Mouse (Mus musculus) myocyte (in vitro differentiated cells): ENCODE results near the gene Daxx. TPM values are rescaled to one million over a fixed set of nuclear protein-coding genes. Genes with fewer than 3 reads are reported as not detected.

Experiments
- H3K27me3 ChIP-seq: one replicate; pipeline ENCODE4 v1.6.1; 2011; ENCODE audit not compliant: control insufficient read depth, insufficient read depth, insufficient read length
- H3K36me3 ChIP-seq: one replicate; pipeline ENCODE4 v1.6.1; 2011; ENCODE audit not compliant: control insufficient read depth, insufficient read depth
- H3K4me2 ChIP-seq: one replicate; pipeline ENCODE4 v1.6.1; 2011; ENCODE audit warnings: low read depth, control low read depth
- H3K4me3 ChIP-seq: one replicate; pipeline ENCODE4 v1.5.1; 2011; ENCODE audit warnings: mild to moderate bottlenecking, control low read depth, moderate library complexity
- H3K79me2 ChIP-seq: one replicate; pipeline ENCODE4 v1.6.1; 2011; ENCODE audit not compliant: control insufficient read depth, insufficient read depth
- H3ac ChIP-seq: one replicate; pipeline ENCODE4 v1.6.1; 2011; ENCODE audit not compliant: control insufficient read depth, insufficient read length
- CEBPB ChIP-seq: IDR thresholded peaks from 2 replicates; pipeline ENCODE4 v1.6.1; 2011; ENCODE audit warnings: mild to moderate bottlenecking, moderate library complexity; ENCODE audit not compliant: poor library complexity, insufficient read depth, severe bottlenecking
- E2F4 ChIP-seq: IDR thresholded peaks from one replicate; pipeline ENCODE4 v1.6.1; 2011; ENCODE audit warnings: mild to moderate bottlenecking, control low read depth, moderate library complexity; ENCODE audit not compliant: insufficient read depth
- MAX ChIP-seq: IDR thresholded peaks from one replicate; pipeline ENCODE4 v1.6.1; 2011; ENCODE audit warnings: low read depth, mild to moderate bottlenecking, control low read depth
- MYOD1 ChIP-seq, 3 experiments: IDR thresholded peaks; one replicate each; pipeline ENCODE4 v1.6.1; 2011; ENCODE audit warnings: control low read depth in 2 of 3, low read depth in 2 of 3, mild to moderate bottlenecking in 2 of 3, moderate library complexity in 1 of 3; ENCODE audit not compliant: insufficient read length in 2 of 3, control insufficient read depth in 1 of 3
- MYOG ChIP-seq, 3 experiments: IDR thresholded peaks; one replicate each; pipeline ENCODE4 v1.6.1; 2011; ENCODE audit warnings: control low read depth in 2 of 3, low read depth in 2 of 3, mild to moderate bottlenecking in 2 of 3; ENCODE audit not compliant: insufficient read length in 2 of 3, control insufficient read depth in 1 of 3, insufficient read depth in 1 of 3
- POLR2A ChIP-seq: IDR thresholded peaks from one replicate; pipeline ENCODE4 v1.6.1; 2011; ENCODE audit warnings: low read depth, mild to moderate bottlenecking, control low read depth, moderate library complexity; ENCODE audit not compliant: insufficient read length
- POLR2AphosphoS2 ChIP-seq: IDR thresholded peaks from one replicate; pipeline ENCODE4 v1.6.1; 2011; ENCODE audit warnings: low read depth, control low read depth; ENCODE audit not compliant: insufficient read length
- REST ChIP-seq: IDR thresholded peaks from one replicate; pipeline ENCODE4 v1.6.1; 2011; ENCODE audit warnings: mild to moderate bottlenecking, control low read depth, moderate library complexity; ENCODE audit not compliant: insufficient read depth, insufficient read length
- SRF ChIP-seq: IDR thresholded peaks from one replicate; pipeline ENCODE4 v1.6.1; 2011; ENCODE audit warnings: low read depth; ENCODE audit not compliant: control insufficient read depth, insufficient read length
- TCF12 ChIP-seq: IDR thresholded peaks from one replicate; pipeline ENCODE4 v1.6.1; 2011; ENCODE audit warnings: mild to moderate bottlenecking, control low read depth; ENCODE audit not compliant: poor library complexity, insufficient read depth, severe bottlenecking
- TCF3 ChIP-seq: IDR thresholded peaks from one replicate; pipeline ENCODE4 v1.6.1; 2011; ENCODE audit warnings: low read depth, control low read depth; ENCODE audit not compliant: insufficient read length
- USF1 ChIP-seq: IDR thresholded peaks from one replicate; pipeline ENCODE4 v1.6.1; 2011; ENCODE audit warnings: low read depth, mild to moderate bottlenecking, control low read depth, moderate library complexity
- polyA plus RNA-seq: library from polyadenylated mRNA; unstranded; fragments of >200 nt; fragmentation: generic; extraction: Trizol; gene quantifications from one replicate; pipeline ENCODE4 v1.2.1, GENCODE M21; 2012; ENCODE audit warnings: missing spikeins

Gene Daxx
- polyA plus RNA-seq, 1 experiment = 16.9 TPM

GRCm38 (mm10) chr17:33911813-33912414, 2.7 kb downstream of the Daxx start:
- no peak overlapping the region for H3ac ChIP-seq
- H3K79me2 ChIP-seq = peaks cover 15% of the 10 kb centered on the region
- H3K4me2 ChIP-seq = no peak overlapping the region
- no peak overlapping the region for H3K4me3 ChIP-seq
- H3K36me3 ChIP-seq = peaks cover 11% of the 10 kb centered on the region
- no peaks in the 10 kb centered on the region for H3K27me3 ChIP-seq
- TF ChIP-seq POLR2AphosphoS2 (no peak), E2F4 (no peak), USF1 (no peak), MYOD1 (IDR thresholded peaks at IDR 0.05; ENCODE audit: control insufficient read depth in 1 of 3, insufficient read length in 2 of 3, low read depth in 2 of 3) (no peak), TCF3 (no peak), REST (no peak), MAX (no peak), TCF12 (no peak), POLR2A (no peak), MYOG (IDR thresholded peaks at IDR 0.05; ENCODE audit: control insufficient read depth in 1 of 3, insufficient read depth in 1 of 3, insufficient read length in 2 of 3, low read depth in 2 of 3) (no peak), SRF (no peak), CEBPB (no peak)

DNA sequence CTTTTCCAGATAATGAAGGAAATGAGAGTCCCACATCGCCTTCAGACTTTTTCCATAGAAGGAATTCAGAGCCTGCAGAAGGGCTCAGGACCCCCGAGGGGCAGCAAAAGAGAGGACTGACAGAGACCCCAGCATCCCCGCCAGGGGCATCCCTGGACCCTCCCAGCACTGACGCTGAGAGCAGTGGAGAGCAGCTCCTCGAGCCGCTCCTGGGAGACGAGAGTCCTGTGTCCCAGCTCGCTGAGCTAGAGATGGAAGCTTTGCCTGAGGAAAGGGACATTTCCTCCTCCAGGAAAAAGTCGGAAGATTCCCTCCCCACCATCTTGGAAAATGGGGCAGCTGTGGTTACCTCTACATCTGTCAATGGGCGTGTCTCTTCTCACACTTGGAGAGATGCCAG, 4.0 kb downstream of the Daxx start:
- Histone ChIP-seq H3K4me3 (no peak overlapping the region), H3K4me2 (no peak overlapping the region), H3K27me3 (no peaks in the 10 kb centered on the region), H3K36me3 (peaks cover 11% of the 10 kb centered on the region), H3K79me2 (peaks cover 16% of the 10 kb centered on the region), H3ac (no peak overlapping the region)
- TF ChIP-seq USF1 (no peak), E2F4 (no peak), TCF12 (no peak), REST (no peak), MYOG (IDR thresholded peaks at IDR 0.05; ENCODE audit: control insufficient read depth in 1 of 3, insufficient read depth in 1 of 3, insufficient read length in 2 of 3, low read depth in 2 of 3) (no peak), MAX (no peak), POLR2AphosphoS2 (no peak), MYOD1 (IDR thresholded peaks at IDR 0.05; ENCODE audit: control insufficient read depth in 1 of 3, insufficient read length in 2 of 3, low read depth in 2 of 3) (no peak), CEBPB (no peak), SRF (no peak)

GRCm38 (mm10) chr17:33913905-33914304, 4.7 kb downstream of the Daxx start:
- no peak overlapping the region for H3K4me2 ChIP-seq
- no peak overlapping the region for H3ac ChIP-seq
- peaks cover 16% of the 10 kb centered on the region for H3K79me2 ChIP-seq
- no peak overlapping the region for H3K4me3 ChIP-seq
- TF ChIP-seq POLR2AphosphoS2 = no peak
- TF ChIP-seq MAX = no peak
- TF ChIP-seq USF1 = no peak
- no peak for TF ChIP-seq MYOD1 (IDR thresholded peaks at IDR 0.05; ENCODE audit: control insufficient read depth in 1 of 3, insufficient read length in 2 of 3, low read depth in 2 of 3)
- TF ChIP-seq TCF3 = no peak
- H3K36me3 ChIP-seq = peaks cover 11% of the 10 kb centered on the region
- H3K27me3 ChIP-seq = no peaks in the 10 kb centered on the region

DNA sequence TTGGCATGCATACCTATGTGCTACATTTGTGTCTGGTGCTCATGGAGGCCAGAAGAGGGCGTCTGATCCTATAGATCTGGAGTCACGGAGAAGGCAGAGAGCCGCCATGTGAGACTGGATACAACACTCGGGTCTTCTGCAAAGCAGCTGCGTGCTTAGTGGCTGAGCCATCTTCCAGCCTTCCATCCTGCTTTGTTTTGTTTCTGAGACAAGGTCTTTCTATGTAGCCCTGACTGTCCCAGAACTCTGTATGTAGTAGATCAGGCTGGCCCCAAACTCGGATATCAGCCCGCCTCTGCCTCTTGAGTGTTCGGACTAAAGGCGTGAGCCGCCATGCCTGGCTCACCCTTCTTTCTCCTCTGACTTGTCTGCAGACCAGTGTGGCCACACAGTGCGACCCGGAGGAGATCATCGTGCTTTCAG, 5.8 kb downstream of the Daxx start:
- peaks cover 14% of the 10 kb centered on the region for H3K79me2 ChIP-seq
- H3K4me3 ChIP-seq = peak overlapping the region; percentile 41
- peaks cover 11% of the 10 kb centered on the region for H3K36me3 ChIP-seq
- no peak for TF ChIP-seq REST
- no peak for TF ChIP-seq MAX
- no peak for TF ChIP-seq POLR2AphosphoS2
- TF ChIP-seq CEBPB = no peak
- no peak for TF ChIP-seq E2F4
- TF ChIP-seq TCF12 = no peak
- no peak for TF ChIP-seq POLR2A
- no peak for TF ChIP-seq MYOD1 (IDR thresholded peaks at IDR 0.05; ENCODE audit: control insufficient read depth in 1 of 3, insufficient read length in 2 of 3, low read depth in 2 of 3)
- TF ChIP-seq USF1 = no peak
- no peak for TF ChIP-seq MYOG (IDR thresholded peaks at IDR 0.05; ENCODE audit: control insufficient read depth in 1 of 3, insufficient read depth in 1 of 3, insufficient read length in 2 of 3, low read depth in 2 of 3)
- TF ChIP-seq SRF = no peak
- no peak for TF ChIP-seq TCF3
- peak overlapping the region; percentile 61 for H3K4me2 ChIP-seq
- H3ac ChIP-seq = no peak overlapping the region
- H3K27me3 ChIP-seq = no peaks in the 10 kb centered on the region
